Mouse (Mus musculus): ENCODE data around the gene Vps45. TPM values are rescaled to one million over a fixed set of nuclear protein-coding genes. Genes with fewer than 3 reads are reported as not detected.

The Vps45 gene
- polyA plus RNA-seq, 1 experiment from 2014 or later, result 20.4 TPM

GRCm38 (mm10) chr3:96038851-96039250 is 19.4 kb downstream of the Vps45 start:
- no peak overlapping the region for H3K9ac ChIP-seq (ENCODE audit: low read depth, low read length)
- no peaks in the 10 kb centered on the region for H3K27me3 ChIP-seq (ENCODE audit: control insufficient read depth, insufficient read depth, low read length)
- H3K4me3 ChIP-seq (ENCODE audit: low read depth, low read length), result no peak overlapping the region
- H3K4me2 ChIP-seq, result no peak overlapping the region
- no peaks in the 10 kb centered on the region for H3K9me3 ChIP-seq (replicated peaks; ENCODE audit: control insufficient read depth, low read length)
- ATAC-seq (replicated peaks; ENCODE audit: insufficient number of reproducible peaks, low FRiP score, low TSS enrichment), result no peak
- no peaks in the 10 kb centered on the region for H3K36me3 ChIP-seq (ENCODE audit: control insufficient read depth, insufficient read depth, low read length)
- 92% methylated on average over 4 of the region's 4 CpGs for WGBS (ENCODE audit: insufficient replicate concordance)
- no peaks in the 10 kb centered on the region; the same call in 1 of the 2 replicates for H3K4me1 ChIP-seq (ENCODE audit: control insufficient read depth, insufficient read depth, low read length)
- no peak overlapping the region for H3K27ac ChIP-seq (ENCODE audit: low read depth, low read length)

GRCm38 (mm10) chr3:96038156-96038555 is 20.1 kb downstream of the Vps45 start:
- no peak for ATAC-seq (replicated peaks; ENCODE audit: insufficient number of reproducible peaks, low FRiP score, low TSS enrichment)
- 62% methylated on average over 5 of the region's 5 CpGs for WGBS (ENCODE audit: insufficient replicate concordance)
- H3K4me2 ChIP-seq, result no peak overlapping the region
- no peaks in the 10 kb centered on the region; the same call in 1 of the 2 replicates for H3K4me1 ChIP-seq (ENCODE audit: control insufficient read depth, insufficient read depth, low read length)
- no peaks in the 10 kb centered on the region for H3K9me3 ChIP-seq (replicated peaks; ENCODE audit: control insufficient read depth, low read length)
- no peak overlapping the region for H3K4me3 ChIP-seq (ENCODE audit: low read depth, low read length)
- H3K27ac ChIP-seq (ENCODE audit: low read depth, low read length), result 0 out of 2 replicates have a peak overlapping the region, but pooled peaks have one; percentile 16
- H3K36me3 ChIP-seq (ENCODE audit: control insufficient read depth, insufficient read depth, low read length), result no peaks in the 10 kb centered on the region; the same call in 1 of the 2 replicates
- 0 out of 2 replicates have a peak overlapping the region, but pooled peaks have one; percentile 10 for H3K9ac ChIP-seq (ENCODE audit: low read depth, low read length)
- no peaks in the 10 kb centered on the region for H3K27me3 ChIP-seq (ENCODE audit: control insufficient read depth, insufficient read depth, low read length)

DNA sequence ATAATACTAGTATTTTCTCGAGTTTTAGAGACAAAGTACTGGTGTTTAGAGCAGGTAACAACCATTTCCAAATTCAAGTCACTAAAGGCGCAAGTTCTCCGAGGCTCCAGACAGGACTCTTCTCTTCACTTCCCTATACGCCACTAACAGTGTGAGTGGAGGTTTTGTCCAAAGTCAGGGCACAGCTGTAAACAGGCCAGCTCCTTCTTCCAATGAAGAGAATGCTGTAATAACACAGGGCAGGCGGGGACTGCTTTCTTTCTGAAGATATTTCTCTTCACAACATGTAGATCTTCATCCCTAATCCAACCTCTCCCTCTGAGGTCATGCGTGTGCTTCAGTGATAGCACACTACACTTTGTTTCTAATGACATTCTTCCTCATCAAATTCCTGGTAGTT is 21.5 kb downstream of the Vps45 start:
- no peak overlapping the region for H3K27ac ChIP-seq (ENCODE audit: low read depth, low read length)
- no peak overlapping the region for H3K4me3 ChIP-seq (ENCODE audit: low read depth, low read length)
- H3K36me3 ChIP-seq (ENCODE audit: control insufficient read depth, insufficient read depth, low read length), result no peaks in the 10 kb centered on the region; the same call in 1 of the 2 replicates
- no peaks in the 10 kb centered on the region; the same call in 1 of the 2 replicates for H3K4me1 ChIP-seq (ENCODE audit: control insufficient read depth, insufficient read depth, low read length)
- no peak overlapping the region for H3K4me2 ChIP-seq
- H3K27me3 ChIP-seq (ENCODE audit: control insufficient read depth, insufficient read depth, low read length), result no peaks in the 10 kb centered on the region
- WGBS (ENCODE audit: insufficient replicate concordance), result 82% methylated on average over 6 of the region's 6 CpGs
- no peaks in the 10 kb centered on the region for H3K9me3 ChIP-seq (replicated peaks; ENCODE audit: control insufficient read depth, low read length)
- ATAC-seq (replicated peaks; ENCODE audit: insufficient number of reproducible peaks, low FRiP score, low TSS enrichment), result no peak
- H3K9ac ChIP-seq (ENCODE audit: low read depth, low read length), result no peak overlapping the region

- Histone ChIP-seq H3K9ac (ENCODE audit: low read depth, low read length) (no peak overlapping the region), H3K27me3 (ENCODE audit: control insufficient read depth, insufficient read depth, low read length) (no peaks in the 10 kb centered on the region), H3K36me3 (ENCODE audit: control insufficient read depth, insufficient read depth, low read length) (no peaks in the 10 kb centered on the region; the same call in 1 of the 2 replicates), H3K4me2 (no peak overlapping the region), H3K4me1 (ENCODE audit: control insufficient read depth, insufficient read depth, low read length) (no peaks in the 10 kb centered on the region; the same call in 1 of the 2 replicates), H3K27ac (ENCODE audit: low read depth, low read length) (no peak overlapping the region), H3K4me3 (ENCODE audit: low read depth, low read length) (no peak overlapping the region), H3K9me3 (replicated peaks; ENCODE audit: control insufficient read depth, low read length) (no peaks in the 10 kb centered on the region)
- no peak for ATAC-seq (replicated peaks; ENCODE audit: insufficient number of reproducible peaks, low FRiP score, low TSS enrichment)
- 77% methylated on average over 4 of the region's 4 CpGs for WGBS (ENCODE audit: insufficient replicate concordance)
Measured at GRCm38 (mm10) chr3:96033046-96033445, 25.2 kb downstream of the Vps45 start.

DNA sequence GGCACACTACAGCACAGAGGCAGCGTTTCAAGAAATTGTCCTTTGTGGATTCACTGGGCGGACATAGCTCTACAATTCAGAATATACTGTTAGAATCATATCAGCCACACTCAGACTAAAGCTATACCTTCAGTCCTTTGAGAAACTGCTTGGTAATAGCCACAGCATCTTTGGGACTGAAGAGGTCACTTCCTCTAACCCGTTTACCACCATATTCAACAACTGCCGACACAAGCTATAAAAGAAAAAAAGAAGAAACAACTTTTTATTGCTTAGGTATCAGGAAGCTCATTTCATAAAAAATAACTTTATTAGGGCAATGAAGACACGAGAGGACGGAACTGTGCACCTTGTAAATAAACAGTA is 25.6 kb downstream of the Vps45 start:
- Histone ChIP-seq H3K27ac (ENCODE audit: low read depth, low read length) (no peak overlapping the region), H3K9me3 (replicated peaks; ENCODE audit: control insufficient read depth, low read length) (no peaks in the 10 kb centered on the region), H3K9ac (ENCODE audit: low read depth, low read length) (no peak overlapping the region), H3K4me2 (no peak overlapping the region), H3K4me1 (ENCODE audit: control insufficient read depth, insufficient read depth, low read length) (no peaks in the 10 kb centered on the region; the same call in 1 of the 2 replicates), H3K4me3 (ENCODE audit: low read depth, low read length) (no peak overlapping the region), H3K36me3 (ENCODE audit: control insufficient read depth, insufficient read depth, low read length) (no peaks in the 10 kb centered on the region; the same call in 1 of the 2 replicates), H3K27me3 (ENCODE audit: control insufficient read depth, insufficient read depth, low read length) (no peaks in the 10 kb centered on the region)
- no peak for ATAC-seq (replicated peaks; ENCODE audit: insufficient number of reproducible peaks, low FRiP score, low TSS enrichment)
- 88% methylated on average over 6 of the region's 6 CpGs for WGBS (ENCODE audit: insufficient replicate concordance)

GRCm38 (mm10) chr3:96031991-96032651 is 26.1 kb downstream of the Vps45 start:
- Histone ChIP-seq H3K36me3 (ENCODE audit: control insufficient read depth, insufficient read depth, low read length) (no peaks in the 10 kb centered on the region; the same call in 1 of the 2 replicates), H3K27me3 (ENCODE audit: control insufficient read depth, insufficient read depth, low read length) (no peaks in the 10 kb centered on the region), H3K9me3 (replicated peaks; ENCODE audit: control insufficient read depth, low read length) (no peaks in the 10 kb centered on the region), H3K9ac (ENCODE audit: low read depth, low read length) (no peak overlapping the region), H3K4me1 (ENCODE audit: control insufficient read depth, insufficient read depth, low read length) (no peaks in the 10 kb centered on the region; the same call in 1 of the 2 replicates), H3K27ac (ENCODE audit: low read depth, low read length) (no peak overlapping the region), H3K4me2 (no peak overlapping the region), H3K4me3 (ENCODE audit: low read depth, low read length) (no peak overlapping the region)
- 79% methylated on average over 6 of the region's 6 CpGs for WGBS (ENCODE audit: insufficient replicate concordance)
- ATAC-seq (replicated peaks; ENCODE audit: insufficient number of reproducible peaks, low FRiP score, low TSS enrichment), result no peak

DNA sequence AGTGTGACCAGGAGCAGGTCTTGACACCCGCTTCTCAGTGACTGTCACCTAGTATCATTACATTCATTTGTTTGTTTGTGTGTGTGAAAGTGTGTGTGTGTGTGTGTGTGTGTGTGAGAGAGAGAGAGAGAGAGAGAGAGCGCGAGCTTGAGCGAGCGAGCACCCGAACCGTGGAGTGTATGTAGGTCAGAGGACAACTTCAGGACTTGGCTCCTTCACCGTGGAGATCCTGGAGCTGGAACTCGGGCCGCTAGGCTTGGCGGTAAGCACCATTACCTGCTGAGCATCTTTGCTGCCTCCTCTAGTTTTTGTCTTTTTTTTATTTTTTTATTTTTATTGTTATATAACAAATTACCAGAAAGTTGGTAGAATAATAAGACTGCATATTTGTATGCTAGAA is 28.5 kb downstream of the Vps45 start:
- Histone ChIP-seq H3K4me3 (ENCODE audit: low read depth, low read length) (no peak overlapping the region), H3K36me3 (ENCODE audit: control insufficient read depth, insufficient read depth, low read length) (no peaks in the 10 kb centered on the region; the same call in 1 of the 2 replicates), H3K9me3 (replicated peaks; ENCODE audit: control insufficient read depth, low read length) (no peaks in the 10 kb centered on the region), H3K4me2 (no peak overlapping the region), H3K27me3 (ENCODE audit: control insufficient read depth, insufficient read depth, low read length) (no peaks in the 10 kb centered on the region), H3K27ac (ENCODE audit: low read depth, low read length) (no peak overlapping the region), H3K4me1 (ENCODE audit: control insufficient read depth, insufficient read depth, low read length) (no peaks in the 10 kb centered on the region), H3K9ac (ENCODE audit: low read depth, low read length) (no peak overlapping the region)
- ATAC-seq (replicated peaks; ENCODE audit: insufficient number of reproducible peaks, low FRiP score, low TSS enrichment), result no peak
- WGBS (ENCODE audit: insufficient replicate concordance), result 90% methylated on average over 11 of the region's 11 CpGs

GRCm38 (mm10) chr3:96029336-96029735 is 28.9 kb downstream of the Vps45 start:
- H3K4me3 ChIP-seq (ENCODE audit: low read depth, low read length), result no peak overlapping the region
- no peak overlapping the region for H3K27ac ChIP-seq (ENCODE audit: low read depth, low read length)
- H3K4me1 ChIP-seq (ENCODE audit: control insufficient read depth, insufficient read depth, low read length), result no peaks in the 10 kb centered on the region
- no peaks in the 10 kb centered on the region for H3K9me3 ChIP-seq (replicated peaks; ENCODE audit: control insufficient read depth, low read length)
- H3K36me3 ChIP-seq (ENCODE audit: control insufficient read depth, insufficient read depth, low read length), result no peaks in the 10 kb centered on the region; the same call in 1 of the 2 replicates
- no peak overlapping the region for H3K4me2 ChIP-seq
- H3K27me3 ChIP-seq (ENCODE audit: control insufficient read depth, insufficient read depth, low read length), result no peaks in the 10 kb centered on the region
- WGBS (ENCODE audit: insufficient replicate concordance), result 83% methylated on average over 3 of the region's 3 CpGs
- H3K9ac ChIP-seq (ENCODE audit: low read depth, low read length), result no peak overlapping the region
- ATAC-seq (replicated peaks; ENCODE audit: insufficient number of reproducible peaks, low FRiP score, low TSS enrichment), result no peak

DNA sequence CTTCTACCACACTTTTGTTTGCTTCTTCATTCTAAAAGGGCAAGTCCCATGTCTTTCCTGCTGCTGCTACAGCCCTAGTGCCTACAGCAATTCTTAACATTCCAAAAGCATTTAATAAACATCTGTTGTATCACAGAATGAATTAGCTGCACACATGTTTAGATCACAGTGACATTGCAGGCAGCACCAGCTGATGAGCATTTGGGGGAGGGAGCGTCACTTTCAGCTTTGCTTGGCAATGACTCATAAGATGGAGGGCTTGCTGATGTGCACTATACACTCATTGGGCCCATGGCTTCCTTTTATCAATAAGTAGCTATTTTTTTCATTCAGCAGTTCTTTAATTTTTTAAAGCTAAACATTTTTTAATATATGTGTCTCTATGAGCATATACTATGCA is 30.4 kb downstream of the Vps45 start:
- no peak for ATAC-seq (replicated peaks; ENCODE audit: insufficient number of reproducible peaks, low FRiP score, low TSS enrichment)
- Histone ChIP-seq H3K4me1 (ENCODE audit: control insufficient read depth, insufficient read depth, low read length) (no peaks in the 10 kb centered on the region), H3K4me3 (ENCODE audit: low read depth, low read length) (no peak overlapping the region), H3K9me3 (replicated peaks; ENCODE audit: control insufficient read depth, low read length) (no peaks in the 10 kb centered on the region), H3K27ac (ENCODE audit: low read depth, low read length) (no peak overlapping the region), H3K9ac (ENCODE audit: low read depth, low read length) (no peak overlapping the region), H3K36me3 (ENCODE audit: control insufficient read depth, insufficient read depth, low read length) (no peaks in the 10 kb centered on the region), H3K4me2 (no peak overlapping the region), H3K27me3 (ENCODE audit: control insufficient read depth, insufficient read depth, low read length) (no peaks in the 10 kb centered on the region)
- 81% methylated on average over 1 of the region's 1 CpGs for WGBS (ENCODE audit: insufficient replicate concordance)

Data from heart, embryonic 11.5 days (tissue).